Mouse (Mus musculus) brain, embryonic 14.5 days (tissue): ENCODE measurements around the gene Slc25a41.

Source experiments
- CTCF ChIP-seq: fragments of 200-500 bp; IDR thresholded peaks from 2 replicates; pipeline ENCODE4 v1.5.1; 2012; ENCODE audit warnings: inconsistent platforms, mild to moderate bottlenecking, moderate library complexity, borderline replicate concordance; ENCODE audit not compliant: insufficient read depth, insufficient read length; ENCODE audit errors: extremely low read depth
- POLR2A ChIP-seq: fragments of 200-500 bp; IDR thresholded peaks from 2 replicates; pipeline ENCODE4 v1.6.1; 2012; ENCODE audit warnings: mild to moderate bottlenecking, inconsistent platforms, borderline replicate concordance; ENCODE audit not compliant: poor library complexity, insufficient read depth, insufficient read length, severe bottlenecking; ENCODE audit errors: extremely low read depth

GRCm38 (mm10) chr17:57082481-57082880 lies 41.0 kb upstream of the Slc25a41 start:
- no peak for TF ChIP-seq POLR2A
- TF ChIP-seq CTCF: no peak
